Mouse (Mus musculus) lung, postnatal 14 days (tissue): ENCODE results near the gene Mei1.
"Not testable (repeated sequence)": the region's sequence is repeated elsewhere in the genome, so short reads cannot be mapped to it uniquely, and the experiment has no call there.

ENCODE experiments used
- DNase-seq: peaks from one replicate; pipeline ENCODE4 v3.0.0; 2021

Mei1 gene

DNA sequence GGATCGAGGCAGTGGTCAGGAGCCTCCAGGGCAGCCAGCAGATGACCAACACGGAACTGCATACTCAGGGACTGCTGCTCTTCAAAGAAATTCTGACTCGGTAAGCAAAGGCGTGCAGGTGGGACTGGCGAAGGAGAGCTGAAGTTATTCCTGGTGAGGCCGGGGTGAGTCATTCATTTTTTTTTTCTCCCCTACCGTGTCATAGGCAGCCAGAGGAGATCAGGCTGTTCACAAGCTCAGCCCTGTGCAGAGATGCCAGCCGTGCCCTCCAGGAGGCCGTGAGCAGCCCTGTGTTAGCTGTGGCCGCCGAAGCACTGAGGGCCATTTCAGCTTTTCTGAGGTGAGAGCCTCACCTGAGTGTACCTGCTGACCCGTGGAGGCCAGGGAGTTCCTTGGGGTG is 16.3 kb downstream of the Mei1 start:
- no peak for DNase-seq

GRCm38 (mm10) chr15:82087266-82087665 is 17.5 kb downstream of the Mei1 start:
- no peak for DNase-seq

- DNase-seq = no peak
Measured at GRCm38 (mm10) chr15:82091061-82091460, 21.3 kb downstream of the Mei1 start.

DNA sequence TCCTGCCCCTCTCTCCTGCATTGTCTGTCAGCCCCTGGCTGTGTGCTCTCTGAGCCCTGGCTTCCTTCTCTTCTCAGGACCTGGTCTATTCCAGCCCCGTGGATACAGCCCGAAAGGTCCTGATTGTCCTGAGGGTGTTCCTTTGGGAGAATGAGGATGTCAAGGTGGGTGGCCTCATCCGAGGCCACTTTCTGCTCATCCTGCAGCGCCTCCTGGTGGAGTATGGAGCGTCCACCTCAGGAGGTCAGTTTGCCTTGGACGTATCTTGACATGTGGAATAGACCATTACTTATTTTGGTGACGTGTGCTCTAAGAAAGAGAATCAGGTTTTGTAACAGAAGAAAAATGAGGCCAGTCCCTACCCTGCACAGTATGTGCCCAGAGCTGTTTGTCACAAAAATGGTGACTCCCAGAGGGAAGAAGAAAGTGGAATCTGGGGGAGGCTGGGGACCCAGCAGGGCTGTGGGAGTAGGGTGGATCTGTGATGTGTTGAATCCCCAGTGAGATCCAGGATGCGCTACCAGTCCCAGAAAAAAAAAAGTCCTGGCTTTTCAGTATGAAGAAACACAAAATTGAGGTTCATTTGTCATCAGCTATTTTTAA is 37.3 kb downstream of the Mei1 start:
- DNase-seq = peak; percentile 55

GRCm38 (mm10) chr15:82120544-82120943 is 50.7 kb downstream of the Mei1 start:
- DNase-seq = no peak

GRCm38 (mm10) chr15:82126690-82127089 is 56.9 kb downstream of the Mei1 start:
- not testable (repeated sequence) for DNase-seq

- peak; percentile 97 for DNase-seq
Measured at GRCm38 (mm10) chr15:82127426-82128374, 57.9 kb downstream of the Mei1 start, which contains the start of gene Ccdc134. Gene Ccdc134 (plus strand): TSS chr15:82127922.

GRCm38 (mm10) chr15:82128398-82128797 is 58.6 kb downstream of the Mei1 start:
- DNase-seq = no peak

DNA sequence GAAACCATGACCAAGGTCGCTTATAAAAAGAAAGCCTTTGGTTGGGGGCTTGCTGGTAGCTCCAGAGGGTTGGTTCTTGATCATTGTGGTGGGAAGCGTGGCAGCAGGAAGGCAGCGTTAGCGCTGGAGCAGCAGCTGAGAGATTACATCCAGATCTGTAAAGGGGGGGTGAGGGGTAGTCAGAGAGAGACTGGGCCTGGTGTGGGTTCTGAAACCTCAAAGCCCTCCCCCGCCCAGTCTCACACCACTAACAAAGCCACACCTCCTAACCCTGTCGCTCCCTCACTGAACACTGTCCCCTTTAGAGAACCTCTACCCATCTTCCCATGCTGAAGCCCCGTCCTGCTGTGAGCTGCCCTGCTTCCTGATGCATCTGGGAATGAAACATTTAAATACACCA is 60.8 kb downstream of the Mei1 start:
- DNase-seq = no peak

DNA sequence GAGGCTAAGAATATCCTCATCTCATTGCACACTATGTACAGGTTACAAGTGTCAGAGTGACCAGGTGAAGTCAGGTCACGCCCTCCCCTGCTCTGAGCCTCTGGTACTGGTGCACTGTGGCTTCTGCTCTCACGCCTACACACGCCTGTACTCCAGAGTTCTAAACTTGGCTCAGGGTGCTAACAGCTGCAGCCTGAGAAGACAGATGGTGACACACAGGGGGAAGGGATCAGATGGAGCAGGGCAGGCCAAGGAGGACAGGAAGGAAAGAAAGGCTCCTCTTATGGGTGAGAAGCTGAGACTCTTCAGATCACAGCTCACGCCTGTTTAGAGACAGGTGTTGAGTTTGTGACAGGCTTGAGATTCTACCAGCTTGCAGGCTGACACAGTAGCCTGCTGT is 65.6 kb downstream of the Mei1 start:
- DNase-seq = no peak

GRCm38 (mm10) chr15:82138565-82138964 is 68.8 kb downstream of the Mei1 start:
- peak; percentile 72 for DNase-seq

GRCm38 (mm10) chr15:82139196-82139595 is 69.4 kb downstream of the Mei1 start:
- no peak for DNase-seq

DNA sequence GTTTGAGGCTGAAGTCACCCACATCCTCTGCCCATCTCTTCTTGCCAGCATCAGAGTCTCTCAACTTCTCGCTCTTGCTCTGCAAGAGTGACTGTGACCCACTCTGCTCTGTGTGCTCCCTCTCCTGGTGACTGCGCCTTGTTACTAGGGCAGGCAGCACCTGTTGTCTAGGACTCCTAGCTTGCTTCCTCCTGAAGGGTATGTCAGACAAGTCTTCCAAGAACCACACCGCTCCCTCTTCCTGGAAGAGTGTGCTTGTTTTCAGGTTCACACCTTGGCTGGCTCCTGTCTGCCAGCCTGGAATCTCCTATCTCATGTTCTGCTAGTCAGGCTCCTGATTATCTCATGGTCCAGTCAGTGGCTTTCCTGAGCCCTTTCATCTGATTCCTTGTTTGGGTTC is 70.6 kb downstream of the Mei1 start:
- no peak for DNase-seq

DNA sequence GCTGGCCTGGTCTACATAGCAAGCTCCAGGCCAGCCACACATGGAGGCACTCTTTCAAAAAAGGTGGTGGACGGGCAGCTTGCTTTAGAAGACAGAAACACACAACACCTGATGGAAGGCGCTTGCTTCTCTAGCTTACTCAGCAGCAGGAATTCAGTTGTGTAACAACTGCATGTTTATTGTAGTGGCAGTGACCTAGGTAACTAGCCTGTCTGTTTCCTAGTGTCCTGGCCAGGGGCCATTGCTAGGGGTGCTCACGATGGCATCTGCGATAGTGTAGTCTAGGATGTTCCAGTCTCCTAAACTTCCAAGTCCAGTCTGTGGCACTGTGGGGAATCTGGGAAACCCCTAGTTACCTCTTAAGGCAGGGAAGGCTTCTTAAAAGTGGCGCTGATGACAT is 74.4 kb downstream of the Mei1 start:
- no peak for DNase-seq

- DNase-seq = no peak
Measured at GRCm38 (mm10) chr15:82145408-82145807, 75.6 kb downstream of the Mei1 start.

GRCm38 (mm10) chr15:82145851-82146769 is 76.3 kb downstream of the Mei1 start:
- no peak for DNase-seq

GRCm38 (mm10) chr15:82146770-82147610 is 77.2 kb downstream of the Mei1 start, which contains the start of gene Srebf2:
Gene Srebf2 (plus strand): TSS chr15:82147181.
- DNase-seq = peak; percentile 98

- no peak for DNase-seq
Measured at GRCm38 (mm10) chr15:82147611-82148111, 77.9 kb downstream of the Mei1 start.

- no peak for DNase-seq
Measured at GRCm38 (mm10) chr15:82148510-82148911, 78.7 kb downstream of the Mei1 start.

DNA sequence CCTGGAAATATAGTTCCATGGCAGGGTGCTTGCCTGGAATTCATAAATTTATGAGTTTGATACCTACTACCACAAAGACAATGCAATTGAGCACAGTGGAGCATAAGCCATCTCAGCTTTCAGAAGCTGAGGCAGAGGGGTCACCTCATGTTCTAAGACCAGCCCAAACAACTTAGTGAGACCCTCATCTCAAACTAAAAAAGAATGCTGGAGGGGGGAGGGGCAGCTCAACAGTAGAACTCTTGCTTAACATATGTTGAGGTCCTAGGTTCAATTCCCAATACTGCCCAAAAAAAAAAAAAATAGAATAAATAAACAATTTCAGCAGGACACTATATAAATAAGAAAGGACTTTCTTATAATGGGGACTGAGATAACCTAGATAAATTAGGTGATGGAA is 80.2 kb downstream of the Mei1 start:
- DNase-seq = no peak

DNA sequence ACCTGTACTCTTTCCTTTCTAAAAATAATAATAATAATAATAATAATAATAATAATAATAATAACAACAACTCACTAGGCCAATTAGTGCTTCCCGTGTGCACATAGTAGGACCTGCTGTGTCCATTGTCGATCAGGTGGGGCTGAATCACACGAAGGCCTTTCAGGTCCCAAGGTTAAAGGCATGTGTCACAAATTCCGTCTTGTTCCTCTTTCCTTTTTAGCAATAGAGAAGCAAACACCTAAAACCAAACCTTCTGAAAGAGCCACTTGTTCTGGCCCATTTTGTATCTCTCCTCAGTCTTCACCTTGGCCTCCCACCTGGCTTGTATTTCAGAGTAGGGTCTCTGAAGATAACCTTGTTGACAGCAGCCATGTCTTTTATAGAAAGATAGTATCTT is 81.4 kb downstream of the Mei1 start:
- no peak for DNase-seq

DNA sequence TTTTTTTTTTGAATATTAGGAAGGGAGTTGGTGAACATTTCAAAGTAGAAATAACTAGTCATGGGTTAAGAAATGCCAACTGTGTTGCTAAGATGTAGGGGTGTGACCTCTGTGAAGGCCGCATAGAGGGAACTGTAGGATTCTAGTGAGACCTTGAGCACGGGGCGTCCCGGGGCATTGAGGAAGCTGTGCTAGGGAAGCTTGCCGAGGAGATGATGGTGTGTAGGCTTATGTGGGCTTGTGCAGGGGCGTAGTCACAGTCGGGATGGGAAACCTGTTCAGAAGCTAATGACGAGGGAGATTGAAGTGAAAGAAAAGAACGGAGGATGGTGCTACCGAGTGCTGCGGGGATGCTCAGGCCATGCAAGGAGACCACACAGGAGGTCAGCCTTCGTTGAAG is 82.2 kb downstream of the Mei1 start:
- DNase-seq = no peak
